Mouse (Mus musculus) MEL (cell line): ENCODE data around the gene Hist1h2ak.

Experiments
- CTCF ChIP-seq, 3 experiments: IDR thresholded peaks in 2 of 3; conservative IDR thresholded peaks in 1 of 3; 2 replicates each; pipeline ENCODE4 v1.5.1; 2011 to 2012; ENCODE audit warnings: low read length in 3 of 3, low read depth in 2 of 3, mild to moderate bottlenecking in 2 of 3, improper control_type of control experiment in 1 of 3, inconsistent platforms in 1 of 3, mixed read lengths in 1 of 3, moderate library complexity in 1 of 3; ENCODE audit not compliant: control insufficient read depth in 1 of 3, insufficient read depth in 1 of 3, poor library complexity in 1 of 3, severe bottlenecking in 1 of 3
- MAZ ChIP-seq: IDR thresholded peaks from 2 replicates; pipeline ENCODE4 v1.6.1; 2012; ENCODE audit warnings: low read depth, mild to moderate bottlenecking, inconsistent platforms, low read length, improper control_type of control experiment
- MYC ChIP-seq: IDR thresholded peaks from 2 replicates; pipeline ENCODE4 v1.6.1; 2011; ENCODE audit warnings: low read depth, mild to moderate bottlenecking, low read length, improper control_type of control experiment, moderate library complexity
- POLR2A ChIP-seq, 2 experiments: IDR thresholded peaks; 2 replicates each; pipeline ENCODE4 v1.6.1; 2011 to 2012; ENCODE audit warnings: low read length in 2 of 2, mild to moderate bottlenecking in 2 of 2, control low read depth in 1 of 2, improper control_type of control experiment in 1 of 2, low read depth in 1 of 2, moderate library complexity in 1 of 2; ENCODE audit not compliant: control insufficient read depth in 1 of 2, insufficient read depth in 1 of 2, poor library complexity in 1 of 2
- TAL1 ChIP-seq: IDR thresholded peaks from 2 replicates; pipeline ENCODE4 v1.6.1; 2012; ENCODE audit warnings: mild to moderate bottlenecking, inconsistent platforms, low read length, moderate library complexity, mixed read lengths
- TCF12 ChIP-seq: IDR thresholded peaks from 2 replicates; pipeline ENCODE4 v1.6.1; 2014; ENCODE audit warnings: low read depth, mild to moderate bottlenecking, inconsistent platforms, low read length, improper control_type of control experiment, moderate library complexity
- UBTF ChIP-seq: IDR thresholded peaks from 2 replicates; pipeline ENCODE4 v1.6.1; 2012; ENCODE audit warnings: low read depth, mild to moderate bottlenecking, inconsistent platforms, low read length, improper control_type of control experiment, moderate library complexity, borderline replicate concordance; ENCODE audit not compliant: insufficient read depth

DNA sequence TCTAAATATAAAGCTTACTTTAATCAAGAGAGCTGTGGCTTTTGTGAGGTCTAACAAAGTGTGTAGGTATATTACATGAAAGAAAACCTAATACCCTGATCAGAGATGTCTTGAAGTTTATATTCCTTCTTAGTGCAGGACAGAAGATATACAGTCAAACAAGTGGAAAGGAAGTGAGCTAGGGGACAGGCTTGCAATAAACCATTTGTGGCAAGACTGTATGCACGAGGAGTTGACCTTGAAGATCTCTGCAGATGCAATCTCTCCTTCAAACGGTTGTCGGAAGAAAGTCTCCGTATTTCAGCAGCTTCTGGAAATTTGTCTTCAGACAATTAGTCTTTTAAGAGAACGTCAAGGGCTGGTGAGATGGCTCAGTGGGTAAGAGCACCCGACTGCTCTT lies 36.3 kb upstream of the Hist1h2ak start:
- TF ChIP-seq MYC = no peak
- no peak for TF ChIP-seq CTCF (IDR thresholded peaks at IDR 0.05 in 2 of 3, conservative IDR thresholded peaks at IDR 0.05 in 1 of 3; ENCODE audit: control insufficient read depth in 1 of 3, insufficient read depth in 1 of 3, low read depth in 2 of 3, low read length in 3 of 3, poor library complexity in 1 of 3, severe bottlenecking in 1 of 3)
- TF ChIP-seq TAL1 = no peak
- TF ChIP-seq MAZ = no peak
- TF ChIP-seq UBTF = no peak
- no peak for TF ChIP-seq TCF12
- no peak for TF ChIP-seq POLR2A (IDR thresholded peaks at IDR 0.05; ENCODE audit: control insufficient read depth in 1 of 2, insufficient read depth in 1 of 2, low read depth in 1 of 2, low read length in 2 of 2, poor library complexity in 1 of 2)
